Mouse (Mus musculus) heart, embryonic 10.5 days (tissue): ENCODE results near the gene Rpia. TPM values are rescaled to one million over a fixed set of nuclear protein-coding genes. Genes with fewer than 3 reads are reported as not detected.

Experiments
- DNase-seq: peaks from one replicate; pipeline ENCODE4 v3.0.0-alpha.2; 2017; ENCODE audit warnings: low spot score
- H3K27ac ChIP-seq: fragments of 300-500 bp; sonication (generic); 2 replicates; pipeline ENCODE4 v1.5.1; 2016; ENCODE audit warnings: mild to moderate bottlenecking
- H3K27me3 ChIP-seq: fragments of 300-500 bp; sonication (generic); 2 replicates; pipeline ENCODE4 v1.6.1; 2016; ENCODE audit warnings: mild to moderate bottlenecking; ENCODE audit not compliant: poor library complexity, insufficient read depth, severe bottlenecking
- H3K36me3 ChIP-seq: fragments of 300-500 bp; sonication (generic); 2 replicates; pipeline ENCODE4 v1.6.1; 2016; ENCODE audit warnings: mild to moderate bottlenecking, moderate library complexity
- H3K4me1 ChIP-seq: fragments of 300-500 bp; sonication (generic); 2 replicates; pipeline ENCODE4 v1.6.1; 2016; ENCODE audit warnings: mild to moderate bottlenecking
- H3K4me3 ChIP-seq: fragments of 300-500 bp; sonication (generic); 2 replicates; pipeline ENCODE4 v1.5.1; 2016; ENCODE audit warnings: mild to moderate bottlenecking, moderate library complexity
- H3K9me3 ChIP-seq: fragments of 300-500 bp; sonication (generic); 2 replicates; pipeline ENCODE4 v1.6.1; 2016; ENCODE audit warnings: mild to moderate bottlenecking, moderate library complexity
- WGBS: fragments of 180-500 bp; shearing (Covaris S2); methylation state at CpG from one replicate; pipeline ENCODE4 v1.1.7; 2016; 5-methylcytosine and 5-hydroxymethylcytosine counted together
- polyA plus RNA-seq: library from polyadenylated mRNA; unstranded; fragments of >200 nt; fragmentation: Nextera tagmentation; extraction: Ambion mirVana; gene quantifications from 2 replicates; pipeline ENCODE4 v1.2.1, GENCODE M21; 2016

The Rpia gene
- polyA plus RNA-seq, 1 experiment from 2014 or later, result 1.6 TPM

GRCm38 (mm10) chr6:70815471-70815870 lies 23.4 kb upstream of the Rpia start:
- Histone ChIP-seq H3K4me3 (no peak overlapping the region), H3K27ac (no peak overlapping the region)
- 78% methylated on average over 8 of the region's 8 CpGs for WGBS

GRCm38 (mm10) chr6:70814629-70814950 lies 22.6 kb upstream of the Rpia start:
- no peak overlapping the region for H3K27ac ChIP-seq
- no peaks in the 10 kb centered on the region for H3K27me3 ChIP-seq
- H3K9me3 ChIP-seq, result no peaks in the 10 kb centered on the region
- H3K36me3 ChIP-seq, result no peaks in the 10 kb centered on the region
- DNase-seq, result no peak
- 79% methylated on average over 4 of the region's 4 CpGs for WGBS
- peaks cover 6% of the 10 kb centered on the region for H3K4me1 ChIP-seq
- H3K4me3 ChIP-seq, result no peak overlapping the region

More at GRCm38 (mm10) chr6:70815471-70815870, 23.4 kb upstream of the Rpia start:
- peak; percentile 64 for DNase-seq
- Histone ChIP-seq H3K36me3 (no peaks in the 10 kb centered on the region), H3K4me1 (peaks cover 6% of the 10 kb centered on the region), H3K9me3 (no peaks in the 10 kb centered on the region), H3K27me3 (no peaks in the 10 kb centered on the region)

GRCm38 (mm10) chr6:70813921-70814628 lies 22.0 kb upstream of the Rpia start:
- no peaks in the 10 kb centered on the region for H3K27me3 ChIP-seq
- no peak overlapping the region for H3K4me3 ChIP-seq
- WGBS, result 81% methylated on average over 18 of the region's 18 CpGs
- peaks cover 11% of the 10 kb centered on the region for H3K4me1 ChIP-seq
- no peaks in the 10 kb centered on the region for H3K9me3 ChIP-seq
- peak; percentile 70 for DNase-seq
- no peaks in the 10 kb centered on the region for H3K36me3 ChIP-seq
- no peak overlapping the region for H3K27ac ChIP-seq

GRCm38 (mm10) chr6:70812526-70812895 lies 20.5 kb upstream of the Rpia start:
- Histone ChIP-seq H3K4me1 (peaks cover 12% of the 10 kb centered on the region), H3K36me3 (no peaks in the 10 kb centered on the region), H3K4me3 (no peak overlapping the region), H3K27ac (peak overlapping the region; percentile 63), H3K9me3 (no peaks in the 10 kb centered on the region), H3K27me3 (no peaks in the 10 kb centered on the region)
- no peak for DNase-seq
- 33% methylated on average over 4 of the region's 4 CpGs for WGBS

GRCm38 (mm10) chr6:70811557-70812525 lies 19.8 kb upstream of the Rpia start:
- Histone ChIP-seq H3K4me3 (no peak overlapping the region), H3K27ac (0 out of 2 replicates have a peak overlapping the region, but pooled peaks have one; percentile 63), H3K36me3 (no peaks in the 10 kb centered on the region), H3K4me1 (peaks cover 12% of the 10 kb centered on the region), H3K27me3 (no peaks in the 10 kb centered on the region), H3K9me3 (no peaks in the 10 kb centered on the region)
- 14% methylated on average over 6 of the region's 6 CpGs for WGBS
- no peak for DNase-seq

GRCm38 (mm10) chr6:70810524-70810923 lies 18.5 kb upstream of the Rpia start:
- Histone ChIP-seq H3K4me3 (no peak overlapping the region), H3K27me3 (no peaks in the 10 kb centered on the region), H3K4me1 (peaks cover 19% of the 10 kb centered on the region), H3K9me3 (no peaks in the 10 kb centered on the region), H3K36me3 (no peaks in the 10 kb centered on the region), H3K27ac (no peak overlapping the region)
- 81% methylated on average over 1 of the region's 1 CpGs for WGBS
- DNase-seq, result no peak

- Histone ChIP-seq H3K36me3 (no peaks in the 10 kb centered on the region), H3K9me3 (no peaks in the 10 kb centered on the region), H3K27ac (no peak overlapping the region), H3K4me1 (peaks cover 14% of the 10 kb centered on the region), H3K4me3 (no peak overlapping the region), H3K27me3 (no peaks in the 10 kb centered on the region)
- WGBS, result 76% methylated on average over 1 of the region's 1 CpGs
- DNase-seq, result no peak
Measured at GRCm38 (mm10) chr6:70806514-70806912, 14.5 kb upstream of the Rpia start.

- Histone ChIP-seq H3K27me3 (no peaks in the 10 kb centered on the region), H3K27ac (no peak overlapping the region), H3K4me1 (peaks cover 14% of the 10 kb centered on the region), H3K36me3 (no peaks in the 10 kb centered on the region), H3K4me3 (peak overlapping the region; percentile 20; the same call in 1 of the 2 replicates), H3K9me3 (no peaks in the 10 kb centered on the region)
- peak; percentile 78 for DNase-seq
- 18% methylated on average over 13 of the region's 13 CpGs for WGBS
Measured at GRCm38 (mm10) chr6:70805820-70806513, 13.9 kb upstream of the Rpia start.

GRCm38 (mm10) chr6:70805267-70805666 lies 13.2 kb upstream of the Rpia start:
- Histone ChIP-seq H3K27ac (no peak overlapping the region), H3K36me3 (no peaks in the 10 kb centered on the region), H3K27me3 (no peaks in the 10 kb centered on the region), H3K9me3 (no peaks in the 10 kb centered on the region), H3K4me3 (0 out of 2 replicates have a peak overlapping the region, but pooled peaks have one; percentile 36), H3K4me1 (peaks cover 14% of the 10 kb centered on the region)
- 13% methylated on average over 7 of the region's 7 CpGs for WGBS
- peak; percentile 77 for DNase-seq

- Histone ChIP-seq H3K27ac (no peak overlapping the region), H3K36me3 (no peaks in the 10 kb centered on the region), H3K9me3 (no peaks in the 10 kb centered on the region), H3K4me3 (peak overlapping the region; percentile 35; the same call in 1 of the 2 replicates), H3K4me1 (peaks cover 14% of the 10 kb centered on the region), H3K27me3 (no peaks in the 10 kb centered on the region)
- DNase-seq, result peak; percentile 76
- WGBS, result 30% methylated on average over 3 of the region's 3 CpGs
Measured at GRCm38 (mm10) chr6:70804632-70805031, 12.6 kb upstream of the Rpia start.

- no peak overlapping the region for H3K4me3 ChIP-seq
- 20% methylated on average over 9 of the region's 9 CpGs for WGBS
- H3K36me3 ChIP-seq, result no peaks in the 10 kb centered on the region
- no peaks in the 10 kb centered on the region for H3K27me3 ChIP-seq
- peak; percentile 80 for DNase-seq
- H3K4me1 ChIP-seq, result peaks cover 4% of the 10 kb centered on the region; the same call in 1 of the 2 replicates
- no peaks in the 10 kb centered on the region for H3K9me3 ChIP-seq
- H3K27ac ChIP-seq, result no peak overlapping the region
Measured at GRCm38 (mm10) chr6:70797581-70798251, 5.7 kb upstream of the Rpia start.

GRCm38 (mm10) chr6:70796940-70797339 lies 4.9 kb upstream of the Rpia start:
- Histone ChIP-seq H3K4me1 (peaks cover 5% of the 10 kb centered on the region; the same call in 1 of the 2 replicates), H3K9me3 (no peaks in the 10 kb centered on the region), H3K27ac (no peak overlapping the region), H3K27me3 (no peaks in the 10 kb centered on the region), H3K4me3 (no peak overlapping the region), H3K36me3 (no peaks in the 10 kb centered on the region)
- 67% methylated on average over 6 of the region's 6 CpGs for WGBS
- DNase-seq, result no peak
